Mouse (Mus musculus): ENCODE data around the gene Kcnk13. TPM values are rescaled to one million over a fixed set of nuclear protein-coding genes. Genes with fewer than 3 reads are reported as not detected.
A peak's percentile ranks its signal among the peaks of the same experiment; 100 is the strongest.

Kcnk13 gene
- total RNA-seq, 2 experiments from 2014 or later: 0.50 to 0.63 TPM

DNA sequence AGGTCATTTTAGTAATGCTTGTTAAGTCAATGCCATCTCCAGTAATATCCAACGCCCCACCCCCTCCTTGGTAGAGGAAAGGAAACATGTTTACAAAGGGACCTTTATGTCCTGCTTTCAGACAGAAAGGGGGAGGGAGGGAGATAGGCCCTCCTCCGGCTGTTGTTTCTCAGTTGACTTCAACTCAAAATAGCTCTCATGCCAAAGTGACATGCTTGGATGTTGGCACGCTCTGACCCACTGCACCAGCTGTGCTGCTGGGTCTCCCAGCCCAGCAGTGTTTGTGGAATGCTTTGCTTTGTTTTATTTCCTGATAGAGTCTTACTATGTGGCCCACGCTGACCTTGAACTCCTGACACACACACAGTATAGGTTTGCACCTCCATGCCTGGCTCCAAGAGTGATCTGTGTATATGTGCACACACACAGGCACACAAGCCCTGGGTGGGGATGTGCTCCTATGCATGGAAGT is 108.9 kb downstream of the Kcnk13 start:
- DNase-seq: peak in 1 of 2 experiments; percentile 30
- intact Hi-C loops (cut with DNase I): no loop called here

DNA sequence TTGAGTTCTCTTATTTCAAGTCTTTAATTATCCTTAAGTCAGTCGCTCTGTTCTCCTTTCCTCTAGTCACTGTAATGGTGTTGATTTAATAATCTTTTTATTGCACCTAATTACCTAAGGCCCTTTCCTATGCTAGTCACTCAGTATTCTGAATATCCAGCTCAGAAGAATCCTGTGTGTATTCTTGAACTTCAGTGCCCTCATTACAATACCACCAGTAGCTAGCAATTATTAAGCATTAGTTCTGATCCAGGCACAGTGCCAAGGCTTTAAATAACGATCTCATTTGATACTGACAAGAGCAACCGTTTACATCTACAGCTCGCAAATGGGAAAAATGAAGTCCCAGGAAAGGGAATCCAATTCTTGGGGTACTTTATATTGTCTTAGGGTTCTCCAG is 111.4 kb downstream of the Kcnk13 start:
- DNase-seq: no peak
- intact Hi-C loops (cut with DNase I): no loop called here

DNA sequence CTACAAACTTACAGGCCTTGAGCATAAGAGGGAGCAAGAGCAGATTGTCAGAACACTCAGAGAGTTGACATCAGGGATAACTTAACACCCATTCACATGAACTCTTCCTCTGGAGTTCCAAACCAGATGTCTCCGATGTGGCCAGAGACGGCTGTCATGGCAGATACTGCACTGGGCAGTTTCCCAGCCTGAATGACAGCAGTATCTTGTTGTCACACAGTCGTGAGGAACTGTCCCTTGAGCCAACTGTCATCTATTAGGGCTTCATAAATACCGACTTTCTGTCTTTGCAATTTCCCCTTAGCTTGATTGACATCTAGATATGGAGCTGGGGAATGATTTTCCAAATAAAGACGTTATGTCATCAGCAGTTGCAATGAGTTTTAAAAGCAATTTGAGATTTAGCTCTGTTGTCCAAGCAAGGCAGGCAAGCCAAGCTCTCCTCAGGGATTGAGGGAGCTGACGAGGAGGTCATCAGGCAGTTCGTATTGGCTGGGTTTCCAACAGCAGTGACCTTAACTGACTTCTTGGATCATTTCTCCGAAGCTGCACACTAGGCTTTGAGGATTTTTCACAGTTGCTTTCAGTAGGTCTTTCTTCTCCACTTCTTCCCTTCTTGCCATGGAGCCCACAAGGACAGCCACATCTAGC is 115.5 kb downstream of the Kcnk13 start:
- intact Hi-C loops (cut with DNase I): no loop called here
- peak; percentile 53 to 64 for DNase-seq

DNA sequence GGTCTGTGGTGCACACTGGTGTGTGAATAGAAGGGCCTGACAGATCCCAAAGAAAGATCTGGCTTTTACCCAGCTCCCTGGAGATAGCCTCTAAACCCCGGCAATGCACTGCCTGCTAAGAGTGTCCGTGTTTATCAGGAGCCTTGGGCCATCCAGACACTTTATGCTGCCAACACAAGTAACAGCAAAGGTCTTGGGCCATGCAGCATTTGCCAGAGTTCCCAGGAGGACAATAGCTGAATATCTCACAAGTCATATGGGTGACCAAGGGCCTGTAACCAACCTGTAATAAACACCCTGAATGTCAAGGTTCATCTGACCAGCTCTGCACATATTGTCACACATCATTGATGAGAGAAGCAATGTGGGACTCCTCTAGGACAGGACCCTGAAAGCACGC is 123.7 kb downstream of the Kcnk13 start:
- DNase-seq: no peak
- intact Hi-C loops (cut with DNase I): no loop called here

DNA sequence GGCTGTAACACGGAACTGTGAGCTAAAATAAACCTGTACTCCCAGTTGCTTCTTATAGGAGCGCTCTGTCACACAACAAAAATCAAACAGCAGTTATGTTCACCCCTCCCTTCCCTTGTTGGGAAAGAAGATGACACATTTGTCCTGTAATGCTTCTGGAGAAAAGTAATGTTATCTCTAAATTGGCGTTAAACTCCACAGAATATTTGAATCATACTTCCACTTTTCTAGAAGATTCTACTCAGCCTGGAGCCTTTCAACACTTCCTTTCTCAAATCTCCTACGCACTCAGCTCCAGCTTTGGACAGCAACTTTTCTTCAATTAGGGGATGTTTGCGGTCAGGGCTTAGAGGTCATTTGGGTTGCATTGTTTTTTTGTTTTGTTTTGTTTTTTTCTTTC is 125.0 kb downstream of the Kcnk13 start:
- DNase-seq: no peak

DNA sequence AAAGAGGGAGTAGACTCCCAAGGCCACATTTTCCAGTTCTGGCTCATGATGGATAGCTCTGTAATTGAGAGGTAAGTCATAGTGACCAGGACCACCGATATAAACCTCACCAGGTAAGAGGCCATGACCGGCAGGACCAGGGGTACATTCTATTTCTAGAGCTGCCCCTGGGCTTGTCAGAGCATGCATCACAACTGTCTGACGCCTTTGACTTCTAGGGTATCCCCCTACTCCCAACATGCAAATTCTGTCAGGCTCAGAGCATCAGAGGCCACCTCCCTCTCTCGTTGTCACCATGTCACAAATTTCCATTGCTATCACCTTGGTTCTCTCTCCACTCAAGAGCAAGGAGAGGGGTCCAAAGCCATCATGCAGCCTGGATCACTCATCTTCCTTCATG is 126.5 kb downstream of the Kcnk13 start:
- intact Hi-C loops (cut with DNase I): no loop called here
- DNase-seq: no peak

More for the DNA sequence above, 125.0 kb downstream of the Kcnk13 start:
- intact Hi-C loops (cut with DNase I): no loop called here

DNA sequence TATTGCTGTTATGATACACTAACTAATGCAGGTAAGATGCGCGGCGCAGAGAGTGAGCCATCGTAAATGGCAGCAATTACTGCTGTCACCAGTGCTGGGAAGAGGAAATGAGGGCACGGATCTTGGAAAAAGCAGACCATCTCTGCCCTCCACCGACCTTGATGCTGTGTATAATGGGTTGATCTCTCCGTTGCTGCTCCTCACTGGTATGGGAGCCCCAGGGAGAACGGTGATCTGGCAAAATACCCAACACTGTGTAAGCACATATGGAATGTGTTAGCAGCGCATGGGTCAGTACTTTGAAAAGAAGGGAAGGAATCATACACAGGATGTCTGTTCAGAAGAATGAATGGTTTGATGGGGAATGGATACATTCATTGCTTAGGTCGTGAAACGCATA is 128.7 kb downstream of the Kcnk13 start:
- no peak for DNase-seq
- intact Hi-C loops (cut with DNase I): no loop called here

DNA sequence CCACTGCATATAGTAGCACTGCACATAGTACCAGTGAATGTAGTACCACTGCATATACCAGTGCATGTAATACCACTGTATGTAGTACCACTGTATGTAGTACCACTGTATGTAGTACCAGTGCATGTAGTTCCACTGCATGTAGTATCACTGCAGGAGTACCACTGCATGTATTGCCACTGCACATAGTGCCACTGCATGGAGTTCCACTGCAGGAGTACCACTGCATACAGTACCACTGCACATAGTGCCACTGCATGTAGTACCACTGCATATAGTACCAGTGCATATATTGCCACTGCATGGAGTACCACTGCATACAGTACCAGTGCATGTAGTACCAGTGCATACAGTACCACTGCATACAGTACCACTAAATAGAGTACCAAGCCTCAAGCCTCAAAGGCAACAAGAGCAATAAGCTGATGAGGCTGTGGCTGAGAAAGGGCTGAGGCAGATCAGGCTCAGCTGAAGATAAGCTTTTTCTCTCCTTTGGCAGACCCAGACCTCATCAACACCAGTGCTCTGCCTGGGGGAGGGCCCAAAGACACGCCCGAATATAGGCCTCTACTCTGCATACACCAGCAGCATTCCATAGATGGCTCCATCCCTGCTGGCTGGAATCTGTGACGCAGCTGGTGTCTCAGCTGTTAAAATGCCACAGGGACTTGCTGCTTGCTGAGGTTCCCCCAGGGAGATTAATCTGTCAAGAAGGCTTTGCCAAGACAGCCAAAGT is 135.8 kb downstream of the Kcnk13 start:
- intact Hi-C loops (cut with DNase I): no loop called here
- no peak for DNase-seq

DNA sequence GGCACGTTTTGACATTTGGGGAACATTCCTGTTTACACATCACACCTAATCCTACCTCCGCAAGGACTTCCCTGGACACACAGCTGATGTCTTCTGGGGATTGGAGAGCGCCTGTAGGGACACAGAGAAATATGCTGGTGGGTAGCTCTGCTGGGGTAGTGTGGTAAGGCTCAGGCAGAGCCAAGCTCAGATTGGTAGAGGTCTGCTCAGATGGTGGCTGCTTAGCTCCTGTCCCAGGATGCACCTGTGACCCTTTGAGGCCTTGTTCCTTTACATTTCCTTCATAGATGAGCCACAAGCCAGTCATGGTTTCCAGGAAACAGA is 136.4 kb downstream of the Kcnk13 start:
- DNase-seq: no peak
- intact Hi-C loops (cut with DNase I): no loop called here

DNA sequence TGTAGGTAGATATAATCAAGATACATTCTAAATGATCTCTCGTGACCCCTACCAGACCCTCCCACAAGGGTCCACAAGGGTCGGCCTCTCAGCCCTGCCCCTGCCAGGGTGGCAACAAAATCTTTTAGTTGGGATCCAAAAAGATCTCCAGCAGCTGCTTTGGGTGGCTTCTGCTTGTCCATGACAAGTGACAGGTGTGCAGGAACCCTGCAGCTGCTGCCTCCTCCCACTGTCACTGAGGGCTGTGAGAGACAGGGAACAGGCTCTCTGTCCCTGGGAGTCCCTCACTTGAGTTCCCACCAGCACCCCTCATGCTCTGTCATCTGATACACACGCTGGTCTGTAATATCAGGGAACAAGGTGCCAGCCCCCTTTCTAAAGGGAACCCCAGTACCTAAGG is 137.4 kb downstream of the Kcnk13 start:
- intact Hi-C loops (cut with DNase I): no loop called here
- DNase-seq: no peak

DNA sequence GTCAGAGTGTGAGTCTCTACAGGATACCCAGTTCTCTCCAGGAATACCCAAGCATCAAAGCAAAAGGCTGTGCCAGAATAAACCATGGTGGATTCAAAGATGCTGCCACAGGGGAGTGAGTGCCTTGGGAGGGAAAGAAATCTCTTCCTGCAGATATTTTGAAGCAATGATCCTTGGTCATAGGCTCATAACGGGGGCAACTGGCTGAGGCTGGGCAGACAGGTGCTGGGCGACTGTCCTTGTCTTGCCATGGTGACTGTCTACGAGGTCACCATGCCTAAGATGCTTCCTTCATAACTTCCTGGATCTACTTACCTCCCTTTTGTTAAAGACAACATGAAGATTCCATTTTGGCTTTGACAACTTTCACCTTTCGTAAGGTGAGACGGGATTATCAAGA is 140.2 kb downstream of the Kcnk13 start:
- intact Hi-C loops (cut with DNase I): no loop called here
- no peak for DNase-seq

DNA sequence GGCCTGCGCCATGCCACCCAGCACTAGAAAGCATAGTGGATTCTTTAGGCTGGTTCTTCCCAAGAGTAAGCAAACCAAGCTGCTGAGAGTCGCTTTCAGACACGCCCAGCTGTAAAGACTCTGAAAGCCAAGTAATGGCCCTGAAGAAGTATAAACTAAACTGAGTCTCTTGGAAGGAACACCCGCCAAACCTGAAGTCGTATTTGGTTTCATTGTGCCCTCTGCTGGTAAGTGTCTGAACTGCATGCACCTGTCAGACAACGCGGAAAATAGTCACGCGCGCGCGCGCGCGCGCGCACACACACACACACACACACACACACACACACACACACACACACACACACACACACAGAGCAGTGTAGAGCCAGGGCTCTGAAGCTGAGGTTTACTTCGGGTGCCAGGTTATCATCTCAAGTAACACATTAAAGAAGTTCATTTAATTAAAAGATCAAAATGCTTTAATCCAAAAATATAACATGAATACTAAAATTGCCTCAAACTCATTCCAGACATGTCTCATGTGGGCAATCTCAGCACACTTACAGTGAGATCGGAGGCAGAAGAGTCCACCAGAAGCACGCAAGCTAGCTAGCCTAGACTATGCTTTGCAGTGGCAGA is 142.1 kb downstream of the Kcnk13 start:
- peak; percentile 73 to 85 for DNase-seq
- intact Hi-C loops (cut with DNase I): loop anchor here (1.0 to 5.0 kb wide), 4 partner anchors 139 to 1022 kb away; no protein-coding TSS in a partner anchor

DNA sequence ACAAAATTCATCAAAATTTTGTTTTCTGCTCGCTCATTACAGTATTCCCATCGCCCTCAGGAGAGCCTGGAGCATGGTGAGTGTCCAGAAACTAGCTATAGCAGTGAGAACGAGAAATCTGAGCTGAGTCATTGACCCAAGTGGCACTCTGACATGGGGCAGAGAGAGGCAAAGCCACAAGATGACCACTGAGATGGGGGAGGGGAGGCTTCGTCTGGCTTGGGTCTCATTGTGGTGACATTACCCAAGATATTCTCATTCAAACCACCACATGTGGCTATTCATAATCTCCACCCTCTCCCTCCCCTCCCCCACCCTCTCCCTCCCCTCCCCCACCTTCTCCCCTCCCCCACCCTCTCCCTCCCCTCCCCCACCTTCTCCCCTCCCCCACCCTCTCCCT is 143.1 kb downstream of the Kcnk13 start:
- no peak for DNase-seq
- intact Hi-C loops (cut with DNase I): loop anchor here (2.0 to 5.0 kb wide), 2 partner anchors 140 to 1023 kb away; no protein-coding TSS in a partner anchor

DNA sequence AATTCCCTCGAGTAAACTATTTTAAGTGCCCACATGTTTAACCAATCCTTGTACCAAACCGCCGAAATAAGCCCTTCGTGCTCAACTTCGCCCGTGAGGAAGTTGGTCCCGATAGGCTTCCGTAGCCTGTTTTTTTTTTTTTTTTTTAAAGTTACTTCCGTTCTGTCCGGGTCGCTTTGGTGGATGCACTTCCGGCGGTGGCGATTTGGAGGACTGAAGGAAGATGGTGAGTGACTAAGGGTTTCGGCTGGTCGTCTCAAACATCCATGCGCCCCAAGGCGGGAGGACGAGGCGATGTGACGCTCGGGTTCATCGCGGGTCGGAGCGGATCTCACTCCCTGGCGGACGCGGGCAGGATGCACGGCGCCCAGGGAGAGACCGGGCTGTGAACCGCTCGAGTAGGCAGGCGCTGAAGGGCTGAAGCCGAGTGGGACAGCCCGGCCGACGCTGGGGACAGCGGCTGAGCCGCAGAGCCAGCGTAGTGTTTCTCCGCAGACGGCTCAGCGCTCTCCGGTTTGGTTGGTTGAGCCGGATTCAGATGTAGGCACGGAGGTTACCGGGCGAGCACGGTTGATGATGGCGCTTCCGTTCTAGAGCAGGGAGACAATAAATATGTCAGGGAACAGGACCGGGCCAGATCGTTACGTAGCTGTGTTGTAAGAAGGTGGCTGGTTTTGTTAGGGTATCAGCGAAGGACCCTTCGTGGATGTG is 145.8 kb downstream of the Kcnk13 start, which contains the start of gene Psmc1:
Gene Psmc1, plus strand, starts transcription at position 169 of the 711 bp plus-strand sequence.
- DNase-seq: peak; percentile 71 to 76
- intact Hi-C loops (cut with DNase I): loop anchor here (5.0 kb wide), 1 partner anchor 143 kb away; no protein-coding TSS in a partner anchor

Small RNAs within 50 kb of the gene (microRNA-seq; reads per million reads assigned to microRNA genes)
- 0 reads per million in 2 experiments for gene Gm23291

Other genes with a start within 250 kb of the Kcnk13 start
- gene Efcab11, start 80.1 kb upstream of the Kcnk13 start, total RNA-seq (2021): under 1 TPM; 0.62 to 0.90 TPM
- gene Tdp1, start 80.0 kb upstream of the Kcnk13 start, total RNA-seq (2021): 10 to 100 TPM in 1 of 2 experiments, 1 to 10 TPM in 1; 9.7 to 11.8 TPM
- 100 to 1,000 TPM; 134 to 135 TPM for gene Psmc1, start 145.7 kb downstream of the Kcnk13 start, total RNA-seq (2021)
- gene Nrde2, start 195.2 kb downstream of the Kcnk13 start, total RNA-seq (2021): 10 to 100 TPM in 1 of 2 experiments, 1 to 10 TPM in 1; 8.4 to 11.9 TPM
- gene Calm1, start 234.9 kb downstream of the Kcnk13 start, total RNA-seq (2021): 100 to 1,000 TPM; 282 to 334 TPM

Data from heart, postnatal 14 days (tissue).